Comparison of ENCODE assay signal across 30 mouse cellular contexts in genomic region chr3:27046313-27046712, GRCm38 (mm10).
"Had no signal": no experiment of that assay in that cellular context is flagged by ENCODE, and none has a peak within 500 bp of the region (broad histone marks: within the 10 kb centered on the region; RNA-seq: fewer than 3 reads in every experiment).

No protein-coding gene starts in this region.

- H3K4me3 ChIP-seq: heart, embryonic 12.5 days; heart, embryonic 13.5 days; heart, embryonic 15.5 days; hindbrain, embryonic 10.5 days; hindbrain, embryonic 12.5 days; hindbrain, embryonic 13.5 days; hindbrain, embryonic 15.5 days; intestine, embryonic 15.5 days; kidney, embryonic 15.5 days; layer of hippocampus, adult 2 months; left cerebral cortex, adult 2 months had no signal

- DNase-seq: heart, postnatal 10 days; heart, postnatal 14 days; heart, postnatal 36 days; heart, postnatal 4 days; kidney, adult 11 months; kidney, adult 18-20 months; kidney, adult 2 months; kidney, adult 8-10 months; kidney, adult 9 months; kidney, postnatal 10 days; kidney, postnatal 14 days; kidney, postnatal 25 days; kidney, postnatal 36 days; kidney, postnatal 4 days; layer of hippocampus, adult 9-11 months; layer of hippocampus, postnatal 36 days had no signal

- H3K9me3 ChIP-seq: heart, embryonic 12.5 days; heart, embryonic 13.5 days; heart, embryonic 15.5 days; hindbrain, embryonic 10.5 days; hindbrain, embryonic 12.5 days; hindbrain, embryonic 13.5 days; hindbrain, embryonic 15.5 days; intestine, embryonic 15.5 days; kidney, embryonic 15.5 days had no signal

- H3K27ac ChIP-seq: heart, embryonic 13.5 days; heart, embryonic 15.5 days; hindbrain, embryonic 10.5 days; hindbrain, embryonic 12.5 days; hindbrain, embryonic 13.5 days; hindbrain, embryonic 14.5 days; hindbrain, embryonic 15.5 days; hindbrain, postnatal 0 days; intestine, embryonic 15.5 days; kidney, embryonic 15.5 days; kidney, postnatal 0 days; layer of hippocampus, adult 2 months; left cerebral cortex, adult 2 months had no signal

- H3K36me3 ChIP-seq: heart, embryonic 12.5 days; heart, embryonic 13.5 days; heart, embryonic 15.5 days; hindbrain, embryonic 10.5 days; hindbrain, embryonic 12.5 days; hindbrain, embryonic 13.5 days; hindbrain, embryonic 15.5 days; intestine, embryonic 15.5 days; kidney, embryonic 15.5 days had no signal

- H3K9ac ChIP-seq: heart, embryonic 12.5 days; heart, embryonic 13.5 days; heart, embryonic 15.5 days; hindbrain, embryonic 12.5 days; hindbrain, embryonic 13.5 days; hindbrain, embryonic 14.5 days; hindbrain, embryonic 15.5 days; intestine, embryonic 15.5 days; kidney, embryonic 15.5 days had no signal

- H3K4me1 ChIP-seq: heart, embryonic 12.5 days; heart, embryonic 13.5 days; heart, embryonic 15.5 days; hindbrain, embryonic 10.5 days; hindbrain, embryonic 12.5 days; hindbrain, embryonic 13.5 days; hindbrain, embryonic 15.5 days; intestine, embryonic 15.5 days; kidney, embryonic 15.5 days had no signal

- H3K27me3 ChIP-seq: heart, embryonic 12.5 days; heart, embryonic 13.5 days; heart, embryonic 15.5 days; hindbrain, embryonic 12.5 days; hindbrain, embryonic 13.5 days; hindbrain, embryonic 15.5 days; intestine, embryonic 15.5 days; kidney, embryonic 15.5 days had no signal

- H3K4me2 ChIP-seq: heart, embryonic 12.5 days; heart, embryonic 13.5 days; heart, embryonic 15.5 days; hindbrain, embryonic 12.5 days; hindbrain, embryonic 13.5 days; hindbrain, embryonic 14.5 days; hindbrain, embryonic 15.5 days; intestine, embryonic 15.5 days; kidney, embryonic 15.5 days had no signal
